Mouse (Mus musculus) erythroblast, embryonic 14.5 days (primary cell): ENCODE measurements around the gene Traip.

Source experiments
- GATA1 ChIP-seq: IDR thresholded peaks from 2 replicates; pipeline ENCODE4 v1.6.1; 2012; ENCODE audit warnings: low read length, inconsistent platforms, mixed read lengths
- TAL1 ChIP-seq: IDR thresholded peaks from 3 replicates; pipeline ENCODE4 v1.6.1; 2012; ENCODE audit warnings: low read length, inconsistent platforms, mixed read lengths

- TF ChIP-seq GATA1 (no peak), TAL1 (no peak)
Observed at GRCm38 (mm10) chr9:107978815-107979214, 28.9 kb downstream of the Traip start.
